Mouse (Mus musculus): ENCODE data around the gene Dll1.

Gene Dll1

DNA sequence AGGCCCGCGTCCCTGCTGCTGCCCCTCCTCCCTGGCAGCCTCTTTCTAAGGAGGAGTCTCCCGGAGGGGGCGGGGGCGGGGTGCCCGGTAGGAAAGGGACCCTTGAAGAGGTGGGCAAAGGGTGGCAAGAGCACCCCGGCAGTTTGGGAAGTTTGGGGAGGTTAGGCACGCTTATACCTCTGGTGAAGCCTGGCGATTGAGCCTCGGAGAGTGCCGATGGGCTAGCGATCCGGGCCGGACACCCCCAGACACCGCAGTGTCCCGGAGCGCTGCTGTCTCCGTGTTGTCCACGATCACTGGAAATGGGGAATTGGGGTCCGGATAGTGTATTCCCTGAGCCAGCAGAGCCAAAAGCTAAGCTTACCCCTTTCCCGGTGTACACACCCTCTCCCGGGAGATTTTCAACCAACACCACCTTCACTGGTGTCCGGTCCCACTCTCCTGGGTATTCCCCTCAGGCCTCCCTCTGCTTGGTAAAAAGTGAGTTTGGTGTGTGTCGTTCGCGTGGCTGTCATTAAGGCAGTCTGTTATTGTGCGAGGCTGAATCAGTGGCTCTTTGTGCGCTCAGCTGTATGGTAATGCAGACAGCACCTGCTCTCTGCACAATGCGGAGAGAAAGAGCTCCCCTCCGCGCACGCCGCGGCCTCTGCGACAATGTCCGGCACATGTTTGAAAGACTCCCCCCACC is at the start of gene Dll1:
Dll1 (minus strand) TSS at position 379 of the 688 bp plus-strand sequence.
- in situ Hi-C loops (cut with MboI; ENCODE audit: low sequenced_read_pairs) = no loop called here

DNA sequence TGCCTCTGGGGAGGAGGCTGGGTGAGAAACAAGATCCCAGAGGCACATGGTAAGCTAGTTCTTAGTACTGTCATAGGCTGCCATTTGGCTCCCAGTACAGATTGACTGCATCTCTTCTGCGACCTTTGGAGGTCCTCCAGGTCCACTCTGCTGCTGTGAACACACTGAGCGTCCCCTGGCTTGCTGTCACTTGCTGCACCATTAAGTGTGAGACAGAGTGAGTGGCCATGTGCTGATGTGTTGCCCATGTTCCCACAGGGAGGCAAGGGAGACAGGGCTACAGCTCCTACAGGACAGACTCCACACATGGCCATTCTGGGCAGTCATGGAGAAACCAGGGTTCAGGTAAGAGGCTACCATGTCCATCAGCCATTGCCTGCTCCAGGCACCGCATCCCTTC is 49.3 kb upstream of the Dll1 start:
- in situ Hi-C loops (cut with MboI; ENCODE audit: low sequenced_read_pairs) = no loop called here

DNA sequence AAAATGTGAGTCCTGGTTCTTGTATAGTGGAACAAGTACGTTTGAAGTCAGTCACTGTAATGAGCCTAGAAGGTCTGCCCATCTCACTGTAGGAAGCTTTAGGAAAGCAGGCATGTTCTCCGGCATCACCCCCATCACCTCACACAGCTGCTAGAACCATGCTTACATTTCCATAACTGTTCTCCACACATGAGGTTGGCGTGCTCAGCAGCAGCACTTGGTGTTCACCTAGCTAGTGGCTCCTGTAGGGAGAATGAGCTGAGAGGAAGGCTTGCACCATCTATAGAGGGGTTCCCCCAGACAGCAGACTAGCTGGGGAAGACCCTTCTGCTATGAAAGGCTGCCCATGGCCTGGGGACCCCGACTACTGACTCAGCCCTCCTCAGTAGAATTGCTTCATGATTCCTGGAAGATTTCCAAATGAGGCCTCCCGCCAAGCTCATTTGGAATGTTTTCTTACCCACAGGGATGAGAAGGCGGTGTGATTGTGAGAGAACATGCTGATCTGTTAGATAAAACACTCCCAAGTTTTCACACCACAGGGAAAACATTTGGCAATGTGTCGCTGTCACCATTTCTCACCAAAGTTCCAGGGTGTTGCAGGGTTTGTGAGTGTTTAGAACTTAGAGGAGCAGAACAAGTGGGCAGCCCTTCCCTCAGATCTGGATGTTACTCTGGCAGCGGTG is 46.6 kb upstream of the Dll1 start:
- in situ Hi-C loops (cut with MboI; ENCODE audit: low sequenced_read_pairs) = no loop called here

- in situ Hi-C loops (cut with MboI; ENCODE audit: low sequenced_read_pairs) = no loop called here
These were observed 46.0 kb upstream of the Dll1 start for GRCm38 (mm10) chr17:15422666-15423065.

DNA sequence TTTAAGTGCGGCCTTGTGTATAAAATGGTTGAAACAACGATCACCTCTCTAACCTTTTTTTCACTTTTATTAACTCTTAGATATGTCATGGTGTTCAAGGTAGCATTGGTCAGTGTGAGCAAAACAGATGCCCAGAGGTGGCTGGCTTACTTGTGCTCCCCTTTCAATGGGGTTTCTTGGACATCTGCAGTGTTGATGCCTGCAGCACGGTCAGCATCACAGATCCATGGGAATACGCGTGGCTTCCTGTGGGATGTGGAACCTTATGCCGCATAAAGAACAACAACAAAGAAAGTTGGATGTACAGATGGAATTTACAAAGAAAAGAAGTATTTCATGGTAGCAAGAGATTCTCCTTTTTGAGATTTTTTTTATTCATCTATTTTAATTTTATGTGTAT is 44.8 kb upstream of the Dll1 start:
- in situ Hi-C loops (cut with MboI; ENCODE audit: low sequenced_read_pairs) = no loop called here

- in situ Hi-C loops (cut with MboI; ENCODE audit: low sequenced_read_pairs) = no loop called here
These were observed 43.4 kb upstream of the Dll1 start for GRCm38 (mm10) chr17:15420021-15420603.

DNA sequence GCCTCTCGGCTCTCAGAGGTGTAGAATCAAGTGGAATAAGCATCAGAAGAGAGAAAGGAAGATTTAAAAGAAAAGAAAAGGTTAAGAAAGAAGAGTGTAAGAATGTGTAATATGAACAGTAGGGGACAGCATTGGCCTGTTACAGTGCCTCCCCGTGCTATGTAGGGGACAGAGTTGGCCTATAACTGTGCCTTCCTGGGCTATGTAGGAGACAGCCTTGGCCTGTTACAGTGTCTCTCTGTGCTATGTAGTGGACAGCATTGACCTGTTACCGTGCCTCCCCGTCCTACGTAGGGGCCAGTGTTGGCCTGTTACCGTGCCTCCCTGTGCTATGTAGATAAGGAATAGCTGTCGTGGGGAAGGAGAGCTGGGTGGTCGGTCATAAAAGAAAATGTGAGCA is 42.9 kb upstream of the Dll1 start:
- in situ Hi-C loops (cut with MboI; ENCODE audit: low sequenced_read_pairs) = no loop called here

DNA sequence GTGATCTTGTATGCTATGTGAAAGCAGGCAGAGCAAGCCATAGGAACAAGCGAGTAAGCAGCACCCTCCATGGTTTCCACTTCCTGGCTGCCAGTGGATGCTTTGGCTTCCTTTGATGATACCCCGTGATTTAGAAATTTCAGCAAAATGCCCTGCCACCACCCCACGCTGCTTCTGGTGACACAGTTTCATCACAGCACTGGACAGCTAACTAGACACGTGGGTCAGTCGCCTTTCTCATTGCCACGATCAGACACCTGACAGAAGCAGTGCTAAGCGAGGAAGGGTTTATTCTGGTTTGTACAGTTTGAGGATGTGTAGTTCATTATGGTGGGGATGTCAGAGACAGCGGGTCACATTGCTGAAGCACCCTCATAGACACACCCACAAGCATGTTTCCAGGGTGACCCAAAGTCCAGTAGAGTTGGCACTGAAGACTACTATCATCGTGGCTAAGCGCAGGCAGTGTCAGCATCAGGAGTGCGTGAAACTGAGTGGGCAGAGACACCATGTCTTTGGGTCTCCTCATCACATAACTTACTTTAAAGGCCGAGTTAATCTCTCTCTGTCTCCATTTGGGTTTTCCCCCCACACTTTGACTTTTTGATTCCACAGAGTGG is 40.0 kb upstream of the Dll1 start:
- in situ Hi-C loops (cut with MboI; ENCODE audit: low sequenced_read_pairs) = no loop called here

DNA sequence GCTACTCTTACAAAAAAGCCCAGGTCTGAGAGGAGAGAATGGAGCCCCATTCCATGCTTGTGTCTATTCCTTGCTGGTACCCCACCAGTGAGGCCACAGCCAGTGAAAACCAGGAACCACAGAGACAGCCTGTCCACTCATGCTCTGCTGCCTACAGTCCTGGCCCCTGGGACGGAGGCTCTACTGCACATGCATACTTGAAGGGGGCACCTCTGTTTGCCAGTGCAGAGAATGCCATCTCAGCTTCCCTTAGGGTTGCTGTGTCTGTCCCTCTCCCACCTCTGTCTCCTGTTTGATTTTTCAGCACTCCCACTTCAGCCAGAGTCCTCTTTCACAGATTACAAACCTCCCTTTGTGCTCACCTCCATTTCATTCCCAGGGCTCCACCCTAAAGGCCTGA is 34.2 kb upstream of the Dll1 start:
- in situ Hi-C loops (cut with MboI; ENCODE audit: low sequenced_read_pairs) = no loop called here

GRCm38 (mm10) chr17:15409261-15409660 is 32.6 kb upstream of the Dll1 start:
- in situ Hi-C loops (cut with MboI; ENCODE audit: low sequenced_read_pairs) = no loop called here

DNA sequence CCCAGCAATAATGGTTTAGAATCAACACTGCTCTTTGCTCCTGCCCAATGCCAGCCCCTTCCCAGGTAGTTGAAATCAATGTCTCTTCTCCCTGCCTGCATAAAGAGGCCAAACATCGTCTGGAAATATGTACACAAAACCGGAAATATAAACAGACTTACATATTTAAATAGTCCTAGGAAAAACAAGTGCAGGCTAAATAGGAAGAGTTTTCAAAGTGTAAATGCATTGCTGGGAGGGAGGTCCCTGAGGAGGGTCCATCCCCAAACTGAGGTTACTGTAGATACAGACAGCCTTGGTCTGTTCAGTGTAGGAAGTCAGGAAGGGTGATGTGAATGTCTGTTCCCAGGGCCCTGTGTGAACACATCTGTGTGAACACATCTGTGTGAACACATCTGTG is 29.9 kb upstream of the Dll1 start:
- in situ Hi-C loops (cut with MboI; ENCODE audit: low sequenced_read_pairs) = no loop called here

- in situ Hi-C loops (cut with MboI; ENCODE audit: low sequenced_read_pairs) = no loop called here
These were observed 25.0 kb upstream of the Dll1 start for GRCm38 (mm10) chr17:15401716-15402115.

- in situ Hi-C loops (cut with MboI; ENCODE audit: low sequenced_read_pairs) = no loop called here
These were observed 19.5 kb upstream of the Dll1 start, which contains the start of gene Fam120b for GRCm38 (mm10) chr17:15395997-15396675. TSS of gene Fam120b (plus strand) at chr17:15396202.

DNA sequence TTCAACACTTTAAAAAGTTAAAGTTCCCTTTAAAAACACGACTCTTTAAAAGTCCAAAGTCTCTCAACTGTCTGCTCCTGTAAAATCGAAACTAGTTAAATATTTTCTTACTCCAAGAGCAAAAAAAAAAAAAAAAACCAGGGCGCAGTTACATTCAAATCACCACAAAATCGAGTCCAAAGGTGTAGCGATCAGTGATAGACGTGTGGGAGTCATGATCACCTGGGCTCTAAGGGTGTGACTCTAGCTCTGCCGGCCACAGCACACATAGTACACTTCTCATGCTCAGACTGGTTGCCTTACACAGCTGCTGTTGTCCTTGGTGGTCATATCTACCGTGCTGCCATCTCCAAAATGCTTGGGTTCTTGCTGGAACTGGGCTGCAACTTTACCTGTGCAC is 12.7 kb upstream of the Dll1 start:
- in situ Hi-C loops (cut with MboI; ENCODE audit: low sequenced_read_pairs) = no loop called here

DNA sequence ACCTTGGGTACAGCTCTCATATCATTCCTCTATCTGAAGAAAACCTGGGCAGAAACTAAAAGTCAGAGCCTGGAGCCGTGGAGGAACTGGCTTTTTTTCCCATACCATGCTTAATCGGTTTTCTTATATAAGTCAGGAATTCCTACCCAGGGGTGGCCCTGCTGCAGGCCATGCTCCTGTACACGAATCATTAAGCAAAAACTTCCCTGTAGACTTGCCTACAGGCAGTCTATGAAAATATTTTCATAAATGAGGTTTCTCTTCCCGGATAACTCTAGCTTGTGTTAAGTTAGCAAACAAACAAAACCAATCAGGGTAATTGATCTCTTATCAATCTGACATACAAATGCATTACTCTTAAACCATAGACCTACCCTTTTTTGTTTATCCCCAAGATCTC is 12.2 kb upstream of the Dll1 start:
- in situ Hi-C loops (cut with MboI; ENCODE audit: low sequenced_read_pairs) = no loop called here

GRCm38 (mm10) chr17:15383360-15383759 is 6.7 kb upstream of the Dll1 start:
- in situ Hi-C loops (cut with MboI; ENCODE audit: low sequenced_read_pairs) = no loop called here

DNA sequence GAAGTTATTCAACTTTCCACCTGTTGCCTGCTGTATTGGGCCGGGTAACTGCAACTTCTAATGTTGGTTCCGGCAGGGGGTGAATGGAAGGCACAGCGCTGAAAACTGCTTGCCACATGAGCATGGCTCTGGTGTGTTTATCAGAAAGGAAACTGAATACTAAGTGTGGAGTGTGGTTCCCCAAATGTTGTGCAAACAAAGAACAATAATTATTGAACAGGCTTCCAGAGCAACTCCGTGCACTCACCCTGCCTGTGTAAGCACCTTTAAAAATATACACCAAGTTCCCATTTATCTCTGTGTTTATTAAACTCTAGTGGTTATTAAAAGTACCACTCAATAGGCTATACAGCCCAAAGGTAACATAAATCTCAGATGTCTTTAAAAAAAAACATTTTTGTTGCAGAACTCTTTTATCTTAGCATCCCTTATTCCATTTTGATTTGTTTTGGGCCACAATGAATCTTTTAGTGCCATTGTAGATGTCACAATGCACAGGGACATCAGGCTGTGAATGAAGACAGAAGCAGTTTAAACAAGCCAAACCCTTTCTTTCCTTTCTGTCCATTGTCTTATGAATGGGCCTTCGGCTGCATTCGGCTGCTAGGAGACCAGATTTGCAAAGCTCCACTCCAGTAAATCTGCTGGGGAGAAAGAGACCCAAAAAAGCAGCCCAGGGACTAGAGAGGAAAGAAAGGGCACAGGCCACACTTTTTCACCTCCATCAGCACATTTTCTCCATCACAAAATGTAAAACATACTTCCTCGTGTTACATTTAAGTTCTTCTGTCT is 5.4 kb upstream of the Dll1 start:
- in situ Hi-C loops (cut with MboI; ENCODE audit: low sequenced_read_pairs) = no loop called here

- in situ Hi-C loops (cut with MboI; ENCODE audit: low sequenced_read_pairs) = no loop called here
These were observed 4.6 kb upstream of the Dll1 start for GRCm38 (mm10) chr17:15381092-15381860.

GRCm38 (mm10) chr17:15380641-15381051 is 4.0 kb upstream of the Dll1 start:
- in situ Hi-C loops (cut with MboI; ENCODE audit: low sequenced_read_pairs) = no loop called here

All from CH12F3 (cell line).